Mouse (Mus musculus) cerebellum, adult 18-20 months (tissue): ENCODE measurements around the gene Sigmar1.

ENCODE experiments used
- DNase-seq, 2 experiments: peaks; one replicate each; pipeline ENCODE4 v3.0.0; 2021

Sigmar1 gene

GRCm38 (mm10) chr4:41756440-41756839 is 483 bp upstream of the Sigmar1 start:
- DNase-seq = no peak

- DNase-seq = peak; percentile 85 to 88
These were observed 1.1 kb downstream of the Sigmar1 start, which contains the start of gene Galt for GRCm38 (mm10) chr4:41754797-41755337. Galt (plus strand) TSS chr4:41755228.

- no peak for DNase-seq
These were observed 10.9 kb downstream of the Sigmar1 start for GRCm38 (mm10) chr4:41745021-41745420.

- no peak for DNase-seq
These were observed 11.8 kb downstream of the Sigmar1 start for GRCm38 (mm10) chr4:41744131-41744530.

- DNase-seq = peak; percentile 94 to 96
These were observed 14.8 kb downstream of the Sigmar1 start for GRCm38 (mm10) chr4:41741158-41741560.

GRCm38 (mm10) chr4:41740380-41741157 is 15.4 kb downstream of the Sigmar1 start:
- no peak for DNase-seq

GRCm38 (mm10) chr4:41739260-41739659 is 16.7 kb downstream of the Sigmar1 start:
- no peak for DNase-seq

- DNase-seq = no peak
These were observed 17.7 kb downstream of the Sigmar1 start for GRCm38 (mm10) chr4:41738256-41738603.

GRCm38 (mm10) chr4:41737602-41738255 is 18.2 kb downstream of the Sigmar1 start:
- DNase-seq = peak; percentile 73 to 75

- no peak for DNase-seq
These were observed 24.7 kb downstream of the Sigmar1 start, which contains the start of gene Arid3c for GRCm38 (mm10) chr4:41731052-41731765. Arid3c (minus strand) TSS chr4:41731142.

- no peak for DNase-seq
These were observed 28.9 kb downstream of the Sigmar1 start for GRCm38 (mm10) chr4:41726826-41727621.

GRCm38 (mm10) chr4:41722918-41723351 is 33.0 kb downstream of the Sigmar1 start, which contains the start of gene Dctn3:
Dctn3 (minus strand) TSS chr4:41723170.
- peak; percentile 86 to 94 for DNase-seq

GRCm38 (mm10) chr4:41716834-41717233 is 39.1 kb downstream of the Sigmar1 start:
- DNase-seq = no peak

- DNase-seq = peak; percentile 61 to 64
These were observed 40.4 kb downstream of the Sigmar1 start for GRCm38 (mm10) chr4:41715596-41715995.

GRCm38 (mm10) chr4:41715082-41715481 is 40.9 kb downstream of the Sigmar1 start:
- DNase-seq = no peak

GRCm38 (mm10) chr4:41714276-41714675 is 41.7 kb downstream of the Sigmar1 start:
- DNase-seq = peak; percentile 79 to 86

GRCm38 (mm10) chr4:41713197-41714067 is 42.5 kb downstream of the Sigmar1 start, which contains the start of gene Rpp25l:
Rpp25l (minus strand) TSS chr4:41713534.
- DNase-seq = peak; percentile 80 to 92

- no peak for DNase-seq
These were observed 43.3 kb downstream of the Sigmar1 start for GRCm38 (mm10) chr4:41712421-41713196.

GRCm38 (mm10) chr4:41711705-41712375 is 44.1 kb downstream of the Sigmar1 start:
- DNase-seq = peak; percentile 57 to 68

- DNase-seq = no peak
These were observed 45.7 kb downstream of the Sigmar1 start for GRCm38 (mm10) chr4:41710229-41710628.
